Comparison of ENCODE assay signal across 8 mouse cellular contexts in genomic region chr8:13287304-13287691, GRCm38 (mm10). TPM values are rescaled to one million over a fixed set of nuclear protein-coding genes. Genes with fewer than 3 reads are reported as not detected.
A peak's percentile ranks its signal among the peaks of the same experiment; 100 is the strongest.
DNase-seq lines count a peak whose midpoint lies in the region; ATAC-seq lines count a peak whose summit lies in the region.

No protein-coding gene starts in this region.

- peak overlapping the region; percentile 60 for H3K9ac ChIP-seq in intestine, embryonic 14.5 days (ENCODE audit: low read length)
- H3K9ac ChIP-seq in midbrain, embryonic 11.5 days (ENCODE audit: low read length), result peak overlapping the region; percentile 78

- peak overlapping the region; percentile 91 for H3K27ac ChIP-seq in intestine, embryonic 14.5 days (ENCODE audit: low read depth)
- peak overlapping the region; percentile 94 for H3K27ac ChIP-seq in limb, embryonic 10.5 days
- peak overlapping the region; percentile 65 for H3K27ac ChIP-seq in midbrain, embryonic 11.5 days (ENCODE audit: low read depth, low read length)

- WGBS in intestine, embryonic 14.5 days, result under 1% methylated on average over 33 of the region's 34 CpGs
- under 1% methylated on average over 34 of the region's 34 CpGs for WGBS in limb, embryonic 10.5 days
- under 1% methylated on average over 34 of the region's 34 CpGs for WGBS in midbrain, embryonic 11.5 days

- no peaks in the 10 kb centered on the region for H3K27me3 ChIP-seq in intestine, embryonic 14.5 days (replicated peaks; ENCODE audit: control insufficient read depth, insufficient read depth, low read length)
- no peaks in the 10 kb centered on the region for H3K27me3 ChIP-seq in limb, embryonic 10.5 days (ENCODE audit: low read depth, poor library complexity, severe bottlenecking)
- no peaks in the 10 kb centered on the region for H3K27me3 ChIP-seq in midbrain, embryonic 11.5 days (ENCODE audit: control insufficient read depth, insufficient read depth, low read length)

- H3K36me3 ChIP-seq in intestine, embryonic 14.5 days (ENCODE audit: control insufficient read depth, insufficient read depth, low read length), result peaks cover 4% of the 10 kb centered on the region; the same call in 1 of the 2 replicates
- peaks cover 8% of the 10 kb centered on the region for H3K36me3 ChIP-seq in limb, embryonic 10.5 days
- H3K36me3 ChIP-seq in midbrain, embryonic 11.5 days (ENCODE audit: control insufficient read depth, insufficient read depth, low read length), result 0 out of 2 replicates have a peak, but pooled peaks cover 3% of the 10 kb centered on the region

- H3K4me1 ChIP-seq in intestine, embryonic 14.5 days (replicated peaks; ENCODE audit: control insufficient read depth, insufficient read depth, low read length), result peaks cover 12% of the 10 kb centered on the region
- peaks cover 23% of the 10 kb centered on the region for H3K4me1 ChIP-seq in limb, embryonic 10.5 days
- H3K4me1 ChIP-seq in midbrain, embryonic 11.5 days (ENCODE audit: control insufficient read depth, insufficient read depth, low read length), result peaks cover 7% of the 10 kb centered on the region

- ATAC-seq in intestine, embryonic 14.5 days (replicated peaks; ENCODE audit: low FRiP score, low TSS enrichment, low read depth), result peak; percentile 81
- ATAC-seq in midbrain, embryonic 11.5 days (ENCODE audit: low FRiP score), result peak; percentile 79

- no peaks in the 10 kb centered on the region for H3K9me3 ChIP-seq in intestine, embryonic 14.5 days (ENCODE audit: control insufficient read depth, low read length)
- H3K9me3 ChIP-seq in limb, embryonic 10.5 days (replicated peaks), result no peaks in the 10 kb centered on the region
- H3K9me3 ChIP-seq in midbrain, embryonic 11.5 days (ENCODE audit: control insufficient read depth, low read length), result no peaks in the 10 kb centered on the region

- DNase-seq in adrenal gland, postnatal 14 days, result peak; percentile 97
- DNase-seq in embryo, embryonic 9.5 days (ENCODE audit: extremely low spot score), result peak; percentile 88
- peak; percentile 90 for DNase-seq in gastrocnemius, postnatal 25 days
- DNase-seq in intestine, embryonic 14.5 days (ENCODE audit: low spot score), result no peak
- peak; percentile 82 for DNase-seq in limb, embryonic 10.5 days (ENCODE audit: low spot score)
- peak; percentile 97 for DNase-seq in midbrain, embryonic 11.5 days (ENCODE audit: low spot score, missing footprints)
- peak; percentile 84 for DNase-seq in skeletal muscle tissue, adult 2 months (ENCODE audit: low read depth, low spot score)
- DNase-seq in yolk sac, embryonic 10.5 days (ENCODE audit: low spot score), result peak; percentile 94

- peak overlapping the region; percentile 89 for H3K4me3 ChIP-seq in intestine, embryonic 14.5 days (ENCODE audit: low read depth, low read length)
- peak overlapping the region; percentile 88 for H3K4me3 ChIP-seq in limb, embryonic 10.5 days
- H3K4me3 ChIP-seq in midbrain, embryonic 11.5 days (ENCODE audit: low read depth, low read length), result peak overlapping the region; percentile 70

- H3K4me2 ChIP-seq in intestine, embryonic 14.5 days (ENCODE audit: low read length), result peak overlapping the region; percentile 86
- peak overlapping the region; percentile 93 for H3K4me2 ChIP-seq in midbrain, embryonic 11.5 days

RNA-seq across cellular contexts. Expression of gene Dcun1d2, which starts 0.6 kb away (rescaled TPM):
- total RNA-seq in adrenal gland, postnatal 14 days (2021), result 23.1 and 24.8 TPM in 2 replicates
- total RNA-seq in gastrocnemius, postnatal 25 days (2021), result 10 to 100 TPM; 61.9 to 67.8 TPM
- 22.5 and 23.4 TPM in 2 replicates for polyA plus RNA-seq in intestine, embryonic 14.5 days (2014; fragmentation: Nextera tagmentation; extraction: Ambion mirVana)
- polyA plus RNA-seq in limb, embryonic 10.5 days (2016; fragmentation: Nextera tagmentation; extraction: Ambion mirVana), result 19.9 and 23.3 TPM in 2 replicates
- 31.0 and 33.0 TPM in 2 replicates for polyA plus RNA-seq in midbrain, embryonic 11.5 days (2014; fragmentation: Nextera tagmentation; extraction: Ambion mirVana)

RNA-seq across cellular contexts. Expression of gene Tmco3, which starts 0.7 kb away (rescaled TPM):
- 21.5 and 23.7 TPM in 2 replicates for total RNA-seq in adrenal gland, postnatal 14 days (2021)
- 10 to 100 TPM; 10.6 to 17.1 TPM for total RNA-seq in gastrocnemius, postnatal 25 days (2021)
- polyA plus RNA-seq in intestine, embryonic 14.5 days (2014; fragmentation: Nextera tagmentation; extraction: Ambion mirVana), result 37.4 and 42.0 TPM in 2 replicates
- polyA plus RNA-seq in limb, embryonic 10.5 days (2016; fragmentation: Nextera tagmentation; extraction: Ambion mirVana), result 32.1 and 37.5 TPM in 2 replicates
- polyA plus RNA-seq in midbrain, embryonic 11.5 days (2014; fragmentation: Nextera tagmentation; extraction: Ambion mirVana), result 29.9 and 31.2 TPM in 2 replicates

RNA-seq across cellular contexts. Expression of gene Adprhl1, which starts 33.3 kb away (rescaled TPM):
- total RNA-seq in adrenal gland, postnatal 14 days (2021), result 0.52 and 0.56 TPM in 2 replicates
- total RNA-seq in gastrocnemius, postnatal 25 days (2021), result 10 to 100 TPM; 42.3 to 61.6 TPM
- 0.17 and 0.27 TPM in 2 replicates for polyA plus RNA-seq in intestine, embryonic 14.5 days (2014; fragmentation: Nextera tagmentation; extraction: Ambion mirVana)
- 0.14 TPM in 1 of 2 replicates, not detected in the other for polyA plus RNA-seq in limb, embryonic 10.5 days (2016; fragmentation: Nextera tagmentation; extraction: Ambion mirVana)
- polyA plus RNA-seq in midbrain, embryonic 11.5 days (2014; fragmentation: Nextera tagmentation; extraction: Ambion mirVana), result not detected in 2 replicates

RNA-seq across cellular contexts. Expression of gene Tfdp1, which starts 51.3 kb away (rescaled TPM):
- 72.4 and 74.4 TPM in 2 replicates for total RNA-seq in adrenal gland, postnatal 14 days (2021)
- total RNA-seq in gastrocnemius, postnatal 25 days (2021), result 10 to 100 TPM; 45.5 to 46.3 TPM
- 182 and 186 TPM in 2 replicates for polyA plus RNA-seq in intestine, embryonic 14.5 days (2014; fragmentation: Nextera tagmentation; extraction: Ambion mirVana)
- 183 and 197 TPM in 2 replicates for polyA plus RNA-seq in limb, embryonic 10.5 days (2016; fragmentation: Nextera tagmentation; extraction: Ambion mirVana)
- polyA plus RNA-seq in midbrain, embryonic 11.5 days (2014; fragmentation: Nextera tagmentation; extraction: Ambion mirVana), result 215 and 223 TPM in 2 replicates
